Mouse (Mus musculus): ENCODE data around the gene Htr3a. TPM values are rescaled to one million over a fixed set of nuclear protein-coding genes. Genes with fewer than 3 reads are reported as not detected.

The Htr3a gene
- polyA plus RNA-seq, 1 experiment from 2014 or later: 0.73 TPM

DNA sequence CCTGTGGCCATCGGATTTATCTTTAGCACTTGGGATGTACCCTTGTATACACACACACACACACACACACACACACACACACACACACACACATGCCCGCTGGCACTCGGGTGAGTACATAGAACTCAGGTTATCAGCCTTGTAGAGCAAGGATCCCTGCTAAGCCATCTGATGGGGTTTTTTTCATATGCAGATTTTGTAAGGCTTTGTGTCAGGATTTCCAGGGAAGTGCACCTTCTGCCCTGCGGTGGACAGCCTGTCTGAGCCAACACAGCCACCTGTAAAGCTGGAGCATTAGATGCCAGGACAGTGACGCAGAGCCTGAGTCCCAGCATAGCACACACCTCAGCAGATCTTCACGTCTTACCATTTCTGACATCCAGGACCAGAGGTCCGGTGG, 21.8 kb downstream of the Htr3a start:
- 85% methylated on average over 7 of the region's 7 CpGs for WGBS
- Histone ChIP-seq H3K4me1 (peaks cover 11% of the 10 kb centered on the region), H3K4me3 (no peak overlapping the region), H3K9me3 (no peaks in the 10 kb centered on the region), H3K36me3 (replicated peaks) (no peaks in the 10 kb centered on the region), H3K27me3 (ENCODE audit: poor library complexity, severe bottlenecking) (peaks cover 13% of the 10 kb centered on the region; the same call in 1 of the 2 replicates), H3K27ac (no peak overlapping the region)
- no peak for DNase-seq (ENCODE audit: extremely low spot score, low spot score)

GRCm38 (mm10) chr9:48872896-48873295, 38.0 kb downstream of the Htr3a start:
- H3K27ac ChIP-seq: no peak overlapping the region
- H3K4me1 ChIP-seq: peaks cover 4% of the 10 kb centered on the region; the same call in 1 of the 2 replicates
- no peak for DNase-seq (ENCODE audit: extremely low spot score, low spot score)
- 91% methylated on average over 8 of the region's 8 CpGs for WGBS
- no peak overlapping the region for H3K4me3 ChIP-seq
- H3K27me3 ChIP-seq (ENCODE audit: poor library complexity, severe bottlenecking): peaks cover 4% of the 10 kb centered on the region
- H3K36me3 ChIP-seq (replicated peaks): no peaks in the 10 kb centered on the region
- no peaks in the 10 kb centered on the region for H3K9me3 ChIP-seq

- Histone ChIP-seq H3K27me3 (ENCODE audit: poor library complexity, severe bottlenecking) (peaks cover 19% of the 10 kb centered on the region), H3K27ac (peak overlapping the region; percentile 6; the same call in 1 of the 2 replicates), H3K36me3 (replicated peaks) (no peaks in the 10 kb centered on the region), H3K4me1 (peaks cover 29% of the 10 kb centered on the region), H3K4me3 (no peak overlapping the region), H3K9me3 (no peaks in the 10 kb centered on the region)
- 81% methylated on average over 12 of the region's 12 CpGs for WGBS
- DNase-seq (ENCODE audit: extremely low spot score, low spot score): no peak
These were observed 44.3 kb downstream of the Htr3a start for GRCm38 (mm10) chr9:48866523-48867121.

GRCm38 (mm10) chr9:48865235-48865634, 45.7 kb downstream of the Htr3a start:
- Histone ChIP-seq H3K27ac (no peak overlapping the region), H3K4me1 (peaks cover 39% of the 10 kb centered on the region), H3K9me3 (no peaks in the 10 kb centered on the region), H3K36me3 (replicated peaks) (no peaks in the 10 kb centered on the region), H3K27me3 (ENCODE audit: poor library complexity, severe bottlenecking) (peaks cover 22% of the 10 kb centered on the region), H3K4me3 (no peak overlapping the region)
- no peak for DNase-seq (ENCODE audit: extremely low spot score, low spot score)
- 46% methylated on average over 9 of the region's 9 CpGs for WGBS

- Histone ChIP-seq H3K27ac (no peak overlapping the region), H3K4me3 (no peak overlapping the region), H3K9me3 (no peaks in the 10 kb centered on the region), H3K36me3 (replicated peaks) (no peaks in the 10 kb centered on the region), H3K4me1 (peaks cover 45% of the 10 kb centered on the region), H3K27me3 (ENCODE audit: poor library complexity, severe bottlenecking) (peaks cover 22% of the 10 kb centered on the region)
- DNase-seq (ENCODE audit: extremely low spot score, low spot score): no peak
- 91% methylated on average over 10 of the region's 10 CpGs for WGBS
These were observed 49.4 kb downstream of the Htr3a start for GRCm38 (mm10) chr9:48861481-48861880.

GRCm38 (mm10) chr9:48860526-48860845, 50.4 kb downstream of the Htr3a start:
- H3K4me1 ChIP-seq: peaks cover 37% of the 10 kb centered on the region
- peak; percentile 85 for DNase-seq (ENCODE audit: extremely low spot score, low spot score)
- H3K27ac ChIP-seq: peak overlapping the region; percentile 72
- no peaks in the 10 kb centered on the region for H3K36me3 ChIP-seq (replicated peaks)
- H3K27me3 ChIP-seq (ENCODE audit: poor library complexity, severe bottlenecking): peaks cover 20% of the 10 kb centered on the region
- no peak overlapping the region for H3K4me3 ChIP-seq
- 3% methylated on average over 6 of the region's 6 CpGs for WGBS
- H3K9me3 ChIP-seq: no peaks in the 10 kb centered on the region

GRCm38 (mm10) chr9:48859828-48860525, 50.9 kb downstream of the Htr3a start:
- 25% methylated on average over 10 of the region's 10 CpGs for WGBS
- peak overlapping the region; percentile 72 for H3K27ac ChIP-seq
- H3K36me3 ChIP-seq (replicated peaks): no peaks in the 10 kb centered on the region
- peaks cover 31% of the 10 kb centered on the region for H3K4me1 ChIP-seq
- no peaks in the 10 kb centered on the region for H3K9me3 ChIP-seq
- H3K4me3 ChIP-seq: no peak overlapping the region
- no peak for DNase-seq (ENCODE audit: extremely low spot score, low spot score)
- peaks cover 15% of the 10 kb centered on the region; the same call in 1 of the 2 replicates for H3K27me3 ChIP-seq (ENCODE audit: poor library complexity, severe bottlenecking)

DNA sequence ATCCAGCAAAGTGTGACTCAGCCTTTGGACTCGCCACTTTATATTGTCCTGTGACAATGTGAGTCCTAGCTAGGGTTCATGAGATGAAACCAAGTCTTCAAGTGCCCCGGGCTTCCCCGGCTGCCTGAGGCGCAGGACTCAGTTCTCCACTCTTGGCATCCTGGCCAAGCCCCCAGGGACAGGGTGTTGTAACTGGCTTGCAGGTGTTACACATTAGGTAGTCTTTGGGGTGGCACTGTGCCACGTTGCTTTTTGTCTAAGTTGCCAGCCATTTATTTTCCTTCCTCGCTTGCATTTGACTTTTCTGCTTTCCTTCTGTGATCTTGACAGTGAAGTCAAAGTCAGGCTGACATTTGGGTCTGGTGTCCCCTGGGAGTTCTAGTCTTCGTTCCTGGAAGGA, 53.0 kb downstream of the Htr3a start:
- no peak for DNase-seq (ENCODE audit: extremely low spot score, low spot score)
- Histone ChIP-seq H3K27ac (no peak overlapping the region), H3K9me3 (no peaks in the 10 kb centered on the region), H3K27me3 (ENCODE audit: poor library complexity, severe bottlenecking) (peaks cover 19% of the 10 kb centered on the region; the same call in 1 of the 2 replicates), H3K36me3 (replicated peaks) (no peaks in the 10 kb centered on the region), H3K4me3 (no peak overlapping the region), H3K4me1 (peaks cover 35% of the 10 kb centered on the region)
- WGBS: 80% methylated on average over 7 of the region's 7 CpGs

GRCm38 (mm10) chr9:48856240-48856639, 54.7 kb downstream of the Htr3a start:
- no peak for DNase-seq (ENCODE audit: extremely low spot score, low spot score)
- Histone ChIP-seq H3K9me3 (no peaks in the 10 kb centered on the region), H3K27ac (no peak overlapping the region), H3K4me3 (no peak overlapping the region), H3K27me3 (ENCODE audit: poor library complexity, severe bottlenecking) (peaks cover 7% of the 10 kb centered on the region; the same call in 1 of the 2 replicates), H3K36me3 (replicated peaks) (no peaks in the 10 kb centered on the region), H3K4me1 (peaks cover 30% of the 10 kb centered on the region)
- 93% methylated on average over 4 of the region's 4 CpGs for WGBS

DNA sequence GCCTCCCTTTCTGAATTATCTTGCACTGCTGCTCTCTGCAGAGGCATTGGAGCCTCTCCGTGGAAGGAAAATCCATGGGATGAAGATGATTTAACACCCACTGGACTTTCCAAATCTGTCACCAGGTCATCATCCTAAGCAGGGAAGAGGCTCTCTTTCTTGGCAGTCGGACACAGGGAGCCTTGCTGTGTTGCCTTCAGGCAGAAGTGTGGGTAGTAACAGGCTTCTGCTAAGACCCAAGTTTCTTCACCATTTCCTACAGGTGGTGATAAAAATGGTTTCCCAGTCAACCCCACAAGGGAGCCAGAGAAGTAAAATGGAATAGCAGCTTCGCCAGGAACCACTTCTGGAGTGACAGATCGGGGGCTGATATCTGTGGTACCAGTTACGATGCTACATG, 61.4 kb downstream of the Htr3a start:
- 92% methylated on average over 5 of the region's 5 CpGs for WGBS
- Histone ChIP-seq H3K4me1 (peaks cover 9% of the 10 kb centered on the region), H3K36me3 (replicated peaks) (no peaks in the 10 kb centered on the region), H3K27ac (no peak overlapping the region), H3K4me3 (no peak overlapping the region), H3K27me3 (ENCODE audit: poor library complexity, severe bottlenecking) (0 out of 2 replicates have a peak, but pooled peaks cover 2% of the 10 kb centered on the region), H3K9me3 (no peaks in the 10 kb centered on the region)
- DNase-seq (ENCODE audit: extremely low spot score, low spot score): no peak

Other genes starting within 250 kb of the Htr3a start
- gene Zbtb16, start 74.9 kb downstream of the Htr3a start, polyA plus RNA-seq (2016; fragmentation: Nextera tagmentation; extraction: Ambion mirVana): 27.0 and 29.1 TPM in 2 replicates
- 1.6 and 1.8 TPM in 2 replicates for gene Htr3b, start 53.9 kb upstream of the Htr3a start, polyA plus RNA-seq (2016; fragmentation: Nextera tagmentation; extraction: Ambion mirVana)
- 56.2 and 56.4 TPM in 2 replicates for gene Usp28, start 74.3 kb upstream of the Htr3a start, polyA plus RNA-seq (2016; fragmentation: Nextera tagmentation; extraction: Ambion mirVana)
- 60.5 and 61.9 TPM in 2 replicates for gene Zw10, start 144.5 kb upstream of the Htr3a start, polyA plus RNA-seq (2016; fragmentation: Nextera tagmentation; extraction: Ambion mirVana)
- 0.71 and 0.76 TPM in 2 replicates for gene Tmprss5, start 170.2 kb upstream of the Htr3a start, polyA plus RNA-seq (2016; fragmentation: Nextera tagmentation; extraction: Ambion mirVana)